Mouse (Mus musculus): ENCODE data around the gene Atp6v1d.

DNA sequence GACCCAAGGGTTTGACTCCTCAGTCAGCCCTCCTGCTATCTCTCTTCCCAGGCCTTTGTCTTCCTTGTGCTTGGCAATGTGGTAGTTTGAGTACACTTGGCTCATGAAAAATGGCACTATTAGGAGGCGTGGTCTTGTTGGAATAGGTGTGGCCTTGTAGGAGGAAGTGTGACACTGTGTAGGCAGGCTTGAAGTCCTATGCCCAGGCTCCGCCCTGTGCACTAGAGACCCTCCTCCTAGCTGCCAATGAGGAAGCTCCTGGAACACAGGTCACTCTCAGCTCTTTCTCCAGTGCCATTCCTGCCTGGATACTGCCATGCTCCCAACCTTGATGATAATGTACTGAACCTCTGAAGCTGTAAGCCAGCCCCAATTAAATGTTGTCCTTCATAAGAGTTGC lies 29.7 kb upstream of the Atp6v1d start:
- TF ChIP-seq CTCF (IDR thresholded peaks at IDR 0.05; ENCODE audit: low read depth, low read length) (no peak), GATA1 (IDR thresholded peaks at IDR 0.05; ENCODE audit: borderline replicate concordance, low read length) (no peak)

All from G1E (cell line).